Mouse (Mus musculus): ENCODE data around the gene Atp13a4.
A peak's percentile ranks its signal among the peaks of the same experiment; 100 is the strongest.

The Atp13a4 gene

GRCm38 (mm10) chr16:29544829-29545228, at the start of gene Atp13a4:
Atp13a4 (minus strand) TSS chr16:29544864.
- no peak for DNase-seq (ENCODE audit: low spot score)

- no peak for DNase-seq (ENCODE audit: low spot score)
Observed at GRCm38 (mm10) chr16:29592171-29592570, 47.5 kb upstream of the Atp13a4 start.

GRCm38 (mm10) chr16:29579787-29580176, 35.1 kb upstream of the Atp13a4 start:
- no peak for DNase-seq (ENCODE audit: low spot score)

- peak; percentile 97 for DNase-seq (ENCODE audit: low spot score)
Observed at GRCm38 (mm10) chr16:29579167-29579786, 34.6 kb upstream of the Atp13a4 start, which contains the start of gene Opa1. Opa1 (plus strand) TSS chr16:29579334.

GRCm38 (mm10) chr16:29575620-29576019, 31.0 kb upstream of the Atp13a4 start:
- DNase-seq (ENCODE audit: low spot score) = peak; percentile 50

GRCm38 (mm10) chr16:29574013-29574412, 29.3 kb upstream of the Atp13a4 start:
- DNase-seq (ENCODE audit: low spot score) = no peak

GRCm38 (mm10) chr16:29560869-29561268, 16.2 kb upstream of the Atp13a4 start:
- DNase-seq (ENCODE audit: low spot score) = peak; percentile 89

GRCm38 (mm10) chr16:29560454-29560853, 15.8 kb upstream of the Atp13a4 start:
- DNase-seq (ENCODE audit: low spot score) = peak; percentile 21

GRCm38 (mm10) chr16:29559667-29560066, 15.0 kb upstream of the Atp13a4 start:
- DNase-seq (ENCODE audit: low spot score) = no peak

- DNase-seq (ENCODE audit: low spot score) = no peak
Observed at GRCm38 (mm10) chr16:29541261-29541683, 3.4 kb downstream of the Atp13a4 start.

GRCm38 (mm10) chr16:29539906-29540305, 4.8 kb downstream of the Atp13a4 start:
- no peak for DNase-seq (ENCODE audit: low spot score)

GRCm38 (mm10) chr16:29536411-29537204, 8.1 kb downstream of the Atp13a4 start:
- no peak for DNase-seq (ENCODE audit: low spot score)

- DNase-seq (ENCODE audit: low spot score) = no peak
Observed at GRCm38 (mm10) chr16:29535866-29536265, 8.8 kb downstream of the Atp13a4 start.

GRCm38 (mm10) chr16:29533641-29534040, 11.0 kb downstream of the Atp13a4 start:
- DNase-seq (ENCODE audit: low spot score) = no peak

GRCm38 (mm10) chr16:29527085-29527484, 17.6 kb downstream of the Atp13a4 start:
- DNase-seq (ENCODE audit: low spot score) = no peak

- DNase-seq (ENCODE audit: low spot score) = no peak
Observed at GRCm38 (mm10) chr16:29526585-29526984, 18.1 kb downstream of the Atp13a4 start.

GRCm38 (mm10) chr16:29512495-29512894, 32.2 kb downstream of the Atp13a4 start:
- DNase-seq (ENCODE audit: low spot score) = no peak

GRCm38 (mm10) chr16:29510743-29511142, 33.9 kb downstream of the Atp13a4 start:
- no peak for DNase-seq (ENCODE audit: low spot score)

- no peak for DNase-seq (ENCODE audit: low spot score)
Observed at GRCm38 (mm10) chr16:29509881-29510280, 34.8 kb downstream of the Atp13a4 start.

GRCm38 (mm10) chr16:29504671-29505070, 40.0 kb downstream of the Atp13a4 start:
- DNase-seq (ENCODE audit: low spot score) = no peak

- no peak for DNase-seq (ENCODE audit: low spot score)
Observed at GRCm38 (mm10) chr16:29504198-29504597, 40.5 kb downstream of the Atp13a4 start.

- DNase-seq (ENCODE audit: low spot score) = no peak
Observed at GRCm38 (mm10) chr16:29491031-29491430, 53.6 kb downstream of the Atp13a4 start.

- no peak for DNase-seq (ENCODE audit: low spot score)
Observed at GRCm38 (mm10) chr16:29481439-29481838, 63.2 kb downstream of the Atp13a4 start.
